Mouse (Mus musculus) layer of hippocampus, postnatal 14 days (tissue): ENCODE measurements around the gene Tmem273. TPM values are rescaled to one million over a fixed set of nuclear protein-coding genes. Genes with fewer than 3 reads are reported as not detected.

Experiments
- DNase-seq, 2 experiments: peaks; one replicate each; pipeline ENCODE4 v3.0.0; 2021 to 2022; ENCODE audit warnings: low spot score in 2 of 2, mixed read lengths in 1 of 2
- long read RNA-seq, 2 experiments: library from polyadenylated mRNA; stranded (forward); transcript quantifications; one replicate each; pipeline ENCODE4 v2.0.0; 2021
- total RNA-seq, 2 experiments: library from RNA; stranded (reverse); gene quantifications; 2 replicates each; pipeline ENCODE4 v1.2.3; 2021

Tmem273 gene
- 1 to 10 TPM in 1 of 2 experiments, under 1 TPM in 1; 0.29 to 1.5 TPM for total RNA-seq
- long read RNA-seq, experiment 1, result 0 reads
- long read RNA-seq, experiment 2, partial matches to known transcripts, result 0 of 1 reads
- long read RNA-seq, experiment 2, other reads (novel, unspliced or antisense), result 1 of 1 reads

DNA sequence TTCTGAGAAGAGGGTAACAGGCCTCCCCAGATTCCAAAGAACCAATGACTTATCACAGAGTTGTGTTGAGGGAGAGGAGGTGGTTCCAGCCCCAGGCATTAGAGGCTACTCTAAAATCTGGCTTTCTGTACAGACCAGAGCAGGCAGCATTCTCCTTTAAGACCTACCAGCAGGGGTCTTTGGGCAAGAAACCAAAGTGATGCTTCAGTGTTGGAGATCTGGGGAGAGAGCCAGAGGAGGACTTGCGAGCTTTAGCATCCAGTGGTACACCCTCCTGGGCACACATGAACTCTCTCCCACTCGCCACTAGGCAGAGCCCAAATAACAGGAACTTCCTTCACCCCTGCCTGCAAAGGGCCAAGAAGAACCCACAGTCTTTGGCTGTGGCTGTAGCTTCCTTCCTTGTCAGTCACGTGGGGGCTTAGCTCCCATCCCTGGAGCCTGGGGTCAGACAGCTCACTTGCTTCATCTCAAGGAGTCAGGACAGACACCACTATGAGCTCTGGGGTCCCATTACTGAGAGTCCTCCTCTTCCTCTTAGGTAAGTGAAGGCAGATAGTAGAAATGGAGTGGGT is at the start of gene Tmem273:
Tmem273 (plus strand) TSS at position 408 of the 575 bp plus-strand sequence.
- peak in 1 of 2 experiments; percentile 4 for DNase-seq

GRCm38 (mm10) chr14:32736561-32736960 is 49.2 kb upstream of the Tmem273 start:
- no peak for DNase-seq

DNA sequence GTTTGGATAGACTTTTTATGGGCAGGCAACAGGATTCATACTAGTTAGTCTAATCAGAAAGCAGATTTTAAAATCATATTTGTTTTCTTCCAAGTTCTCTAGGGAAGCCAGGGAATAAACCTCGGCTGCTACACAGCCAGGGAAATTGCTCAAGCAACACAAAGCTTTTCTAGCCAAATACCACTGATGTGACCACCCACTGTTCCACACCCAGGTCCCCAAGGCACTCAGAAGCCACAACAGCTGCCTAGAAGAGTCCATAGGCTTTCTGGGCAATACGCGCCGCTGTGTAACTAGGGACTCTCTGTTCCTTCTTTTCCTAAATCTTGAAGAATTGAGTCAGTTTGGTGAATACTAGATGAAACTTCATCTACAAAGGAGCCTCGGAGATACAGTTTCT is 47.2 kb upstream of the Tmem273 start:
- no peak for DNase-seq

GRCm38 (mm10) chr14:32748519-32748918 is 37.2 kb upstream of the Tmem273 start:
- DNase-seq, result no peak

DNA sequence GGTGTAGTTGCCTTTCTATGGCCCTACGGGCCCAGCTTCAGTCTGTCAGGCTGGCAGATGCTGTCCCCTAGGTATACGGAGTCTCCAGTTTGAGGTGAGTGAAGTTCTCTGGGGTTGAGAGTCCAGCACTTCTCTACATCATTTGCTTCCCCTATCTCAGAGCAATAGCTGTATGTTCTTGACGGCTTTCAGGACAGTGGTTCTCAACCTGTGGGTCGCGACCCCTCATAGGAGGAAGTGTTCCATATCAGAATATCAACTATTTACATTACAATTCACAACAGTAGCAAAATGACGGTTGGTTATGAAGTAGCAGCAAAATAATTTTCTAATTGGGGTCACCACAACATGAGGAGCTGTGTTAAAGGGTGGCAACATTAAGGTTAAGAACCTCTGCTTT is 35.0 kb upstream of the Tmem273 start:
- no peak for DNase-seq

- no peak for DNase-seq
These were observed 31.5 kb upstream of the Tmem273 start for GRCm38 (mm10) chr14:32754286-32754685.

DNA sequence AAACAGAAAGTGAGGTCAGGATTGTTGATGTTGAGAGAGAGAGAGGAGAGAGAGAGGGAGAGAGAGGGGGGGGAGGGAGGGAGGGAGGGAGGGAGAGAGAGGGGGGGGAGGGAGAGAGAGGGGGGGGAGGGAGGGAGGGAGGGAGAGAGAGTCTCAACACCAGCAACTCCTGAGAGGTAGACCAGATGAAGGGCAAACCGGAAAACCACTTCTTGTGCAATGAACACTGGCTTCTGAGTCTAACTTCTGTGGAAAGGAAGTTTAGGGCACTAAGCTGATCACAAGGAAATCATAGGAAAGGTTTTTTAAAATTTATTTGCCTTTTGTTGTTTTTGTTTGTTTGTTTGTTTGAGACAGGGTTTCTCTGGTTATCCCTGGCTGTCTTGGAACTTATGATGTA is 23.6 kb upstream of the Tmem273 start:
- no peak for DNase-seq

GRCm38 (mm10) chr14:32770563-32770962 is 15.2 kb upstream of the Tmem273 start:
- DNase-seq, result no peak

GRCm38 (mm10) chr14:32772085-32772484 is 13.7 kb upstream of the Tmem273 start:
- no peak for DNase-seq

DNA sequence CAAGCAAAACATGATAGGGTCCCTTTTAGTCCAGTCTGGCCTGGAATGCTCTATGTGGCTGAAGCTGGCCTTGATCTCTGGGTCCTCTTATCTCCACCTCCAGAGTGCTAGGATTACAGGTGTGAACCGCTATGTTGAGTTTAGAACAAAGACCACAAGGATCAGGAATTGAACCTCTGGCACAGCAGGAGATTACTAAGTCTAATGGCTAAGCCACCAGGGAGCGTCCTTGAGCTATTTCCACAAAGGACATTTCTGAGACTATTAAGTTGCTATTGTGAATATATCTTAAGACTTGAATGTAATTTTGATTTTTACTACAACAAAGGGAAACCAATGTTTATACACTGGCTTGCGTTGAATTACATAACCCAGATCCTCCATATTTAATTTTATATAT is 13.0 kb upstream of the Tmem273 start:
- peak in 1 of 2 experiments; percentile 7 for DNase-seq

DNA sequence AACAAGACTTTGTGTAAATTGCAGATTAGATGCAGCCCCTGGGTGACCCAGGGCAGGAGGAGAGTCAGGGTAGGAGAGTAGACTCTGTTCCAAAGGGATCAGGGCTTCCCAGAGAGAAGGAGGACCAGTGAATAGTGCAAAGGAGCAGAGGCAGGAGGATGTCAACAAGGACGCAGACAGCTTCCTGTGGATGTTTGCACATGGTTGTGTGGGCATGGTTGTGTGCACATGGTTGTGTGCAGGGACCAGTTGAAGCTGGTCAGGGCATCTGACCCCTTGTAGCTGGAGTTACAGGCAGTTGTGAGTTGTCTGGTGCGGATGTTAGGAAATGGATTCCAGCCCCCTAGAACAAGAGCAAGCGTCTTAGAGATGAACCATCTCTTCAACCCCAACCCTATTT is 12.3 kb upstream of the Tmem273 start:
- DNase-seq, result no peak

GRCm38 (mm10) chr14:32776077-32776476 is 9.7 kb upstream of the Tmem273 start:
- DNase-seq, result no peak

DNA sequence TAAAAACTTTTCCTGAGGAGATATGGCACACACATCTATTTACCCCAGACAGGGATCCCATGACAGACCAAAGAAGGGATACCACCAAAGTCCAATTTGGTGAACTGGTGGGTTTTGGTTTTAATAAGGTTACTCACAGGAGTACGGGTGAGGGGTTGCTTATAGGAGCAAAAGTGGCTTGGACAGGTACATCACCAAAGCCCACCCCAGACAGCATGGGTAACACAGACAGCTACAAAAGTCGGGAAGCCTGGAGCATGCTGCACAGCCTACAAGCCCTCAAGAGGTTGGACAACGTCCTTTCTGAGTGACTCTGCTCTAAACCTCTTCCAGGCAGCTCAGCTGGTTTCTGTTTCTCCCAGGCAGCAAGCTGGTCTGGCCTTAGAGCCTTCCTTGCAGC is 7.4 kb upstream of the Tmem273 start:
- no peak for DNase-seq

DNA sequence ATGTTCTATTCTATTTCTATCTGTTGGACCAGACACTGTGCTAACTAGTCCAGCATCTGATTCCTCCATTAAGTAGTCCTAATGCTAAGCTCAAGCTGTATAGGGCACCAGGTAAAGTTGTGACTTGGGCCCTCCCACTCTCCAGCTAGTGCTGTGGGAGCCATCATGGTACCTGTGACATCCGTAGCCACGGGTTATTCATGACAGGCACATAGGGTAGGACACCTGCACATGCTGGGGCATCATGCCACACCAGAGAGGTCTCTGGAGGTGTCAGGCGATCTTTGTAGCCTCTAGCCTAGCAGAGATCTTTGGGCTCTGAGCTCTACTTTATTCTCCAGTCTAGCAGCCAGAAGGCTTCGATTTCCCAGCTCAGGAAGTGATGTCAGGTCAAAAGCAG is 2.9 kb upstream of the Tmem273 start:
- no peak for DNase-seq

- no peak for DNase-seq
These were observed 1.5 kb upstream of the Tmem273 start for GRCm38 (mm10) chr14:32784130-32784747.

DNA sequence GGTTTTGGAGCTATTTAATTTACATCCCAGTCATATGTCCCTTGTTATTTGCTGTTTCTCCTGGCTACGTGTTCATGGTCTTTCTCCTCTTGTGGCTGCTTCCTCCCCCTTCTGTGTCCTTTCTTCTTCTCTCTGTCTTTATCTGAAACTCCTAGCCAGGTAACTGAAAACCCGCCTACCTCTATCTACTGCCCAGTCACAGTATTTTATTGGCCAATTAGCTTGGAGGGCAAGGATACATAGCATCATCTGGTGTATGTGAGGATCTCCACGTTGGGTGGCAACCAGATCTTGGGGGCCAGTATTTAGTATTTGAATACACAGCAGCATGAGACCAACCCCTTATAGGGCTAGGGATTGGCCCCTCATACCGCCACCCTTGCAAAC is 1.0 kb upstream of the Tmem273 start:
- no peak for DNase-seq

DNA sequence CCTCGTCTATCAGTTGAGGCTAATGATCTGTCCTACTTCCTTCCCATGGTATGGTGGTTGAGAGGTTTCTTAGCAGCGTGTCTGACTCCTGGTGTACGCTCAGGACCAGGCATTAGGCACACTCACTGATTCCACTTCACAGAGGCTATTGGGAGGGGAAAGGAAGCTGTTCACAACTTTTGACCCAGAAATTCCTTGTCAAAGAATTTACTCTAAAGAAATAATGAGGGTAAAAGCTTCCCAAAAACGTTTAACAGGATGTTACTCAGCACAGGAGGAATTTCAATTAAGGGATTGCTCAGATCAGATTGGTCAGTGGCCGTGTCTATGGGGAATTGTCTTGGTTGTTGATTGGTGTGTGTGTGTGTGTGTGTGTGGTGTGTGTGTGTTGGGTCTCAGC is 1.9 kb downstream of the Tmem273 start:
- no peak for DNase-seq

GRCm38 (mm10) chr14:32796375-32796774 is 10.6 kb downstream of the Tmem273 start:
- DNase-seq, result no peak

DNA sequence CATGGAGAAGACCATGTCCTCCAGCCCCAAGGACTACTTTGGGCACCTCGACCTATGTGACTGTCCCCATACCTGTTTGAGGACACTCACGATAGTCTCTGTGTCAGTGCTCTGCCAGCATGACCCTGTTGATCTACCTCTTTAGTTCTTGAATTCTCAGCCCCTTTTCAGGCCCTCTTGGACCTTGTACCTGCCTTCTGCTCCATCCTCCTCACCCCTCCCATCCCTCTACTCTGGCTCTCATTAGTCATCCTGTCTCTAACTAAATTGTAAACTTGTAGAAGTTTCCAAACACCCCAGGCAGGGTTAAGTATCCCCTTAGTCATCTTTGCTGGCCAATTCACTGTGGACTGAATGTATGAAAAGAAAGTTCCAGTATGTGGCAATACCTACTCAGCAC is 12.0 kb downstream of the Tmem273 start:
- no peak for DNase-seq

DNA sequence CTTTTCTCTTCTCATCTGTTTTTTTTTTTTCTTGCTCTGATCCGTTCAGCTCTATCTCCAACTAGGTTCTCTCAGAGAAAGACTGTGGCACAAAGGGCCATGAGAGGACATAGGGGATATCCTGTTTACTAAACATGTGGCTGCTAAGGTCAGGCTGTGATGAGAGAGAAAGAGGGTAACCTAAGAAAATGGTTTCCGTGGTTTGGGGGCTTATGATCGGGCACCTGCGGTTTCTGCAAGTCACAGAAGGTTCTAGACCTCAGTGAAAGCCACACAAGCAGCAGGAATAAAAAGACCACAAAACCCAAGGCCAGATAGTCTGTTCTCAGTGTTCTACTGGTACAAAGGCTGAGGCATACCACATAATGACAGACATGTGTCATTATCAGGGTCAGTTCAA is 12.6 kb downstream of the Tmem273 start:
- DNase-seq, result no peak

- no peak for DNase-seq
These were observed 14.3 kb downstream of the Tmem273 start for GRCm38 (mm10) chr14:32800048-32800447.

DNA sequence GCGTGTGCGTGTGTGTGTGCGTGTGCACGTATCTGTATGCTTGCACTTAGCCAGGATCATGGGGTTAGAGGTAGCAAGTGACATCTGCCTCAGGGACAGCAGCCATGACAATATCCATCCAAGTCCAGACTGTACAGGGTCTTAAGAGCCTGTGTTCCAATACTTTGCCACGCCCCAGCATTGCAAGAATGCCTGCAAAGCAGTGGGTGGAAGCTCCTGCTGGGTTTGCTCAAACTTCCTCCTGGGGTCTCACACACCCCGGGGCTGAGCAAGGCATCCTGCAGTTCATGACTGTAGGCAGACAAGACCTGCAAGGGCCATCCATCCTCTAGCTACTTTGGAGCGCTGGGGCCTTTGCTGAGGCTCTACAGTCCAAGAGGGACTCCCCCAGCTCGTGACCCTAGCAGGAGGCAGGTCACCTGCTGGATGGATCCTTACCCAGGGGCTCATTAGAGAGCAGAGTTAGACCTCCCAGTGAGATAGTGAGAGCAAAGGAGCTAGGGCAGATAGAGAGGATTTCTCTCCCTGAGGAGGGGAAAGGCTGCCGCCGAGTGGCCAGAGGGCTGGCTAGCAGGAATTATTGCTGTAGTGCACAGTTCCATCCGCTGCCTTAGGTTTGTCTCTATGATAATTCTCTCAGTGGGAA is 15.4 kb downstream of the Tmem273 start:
- DNase-seq, result peak; percentile 6 to 13

GRCm38 (mm10) chr14:32801662-32802024 is 15.9 kb downstream of the Tmem273 start:
- no peak for DNase-seq
